ENCODE assay signal across 9 mouse cellular contexts in genomic region chr11:80973976-80974375, GRCm38 (mm10).
DNase-seq lines count a peak whose midpoint lies in the region; ATAC-seq and TF ChIP-seq lines count a peak whose summit lies in the region.
"Had no signal": no experiment of that assay in that cellular context is flagged by ENCODE, and none has a peak within 500 bp of the region (broad histone marks: within the 10 kb centered on the region; RNA-seq: fewer than 3 reads in every experiment).

No protein-coding gene starts in this region.

- H3K4me2 ChIP-seq in liver, postnatal 0 days (ENCODE audit: low read depth, low read length) = no peak overlapping the region
- no peak overlapping the region for H3K4me2 ChIP-seq in liver, embryonic 12.5 days
- no peak overlapping the region for H3K4me2 ChIP-seq in intestine, embryonic 15.5 days (replicated peaks)
- H3K4me2 ChIP-seq in forebrain, embryonic 16.5 days (ENCODE audit: low read length) = no peak overlapping the region
- H3K4me2 ChIP-seq in midbrain, embryonic 15.5 days = no peak overlapping the region

- no peak for TF ChIP-seq CTCF in liver, postnatal 0 days (IDR thresholded peaks at IDR 0.05; ENCODE audit: low read depth)

- H3K27ac ChIP-seq in liver, postnatal 0 days (ENCODE audit: low read depth) = 0 out of 2 replicates have a peak overlapping the region, but pooled peaks have one; percentile 16
- H3K27ac ChIP-seq in liver, embryonic 12.5 days = no peak overlapping the region
- H3K27ac ChIP-seq in intestine, embryonic 15.5 days = no peak overlapping the region
- no peak overlapping the region for H3K27ac ChIP-seq in forebrain, embryonic 16.5 days (ENCODE audit: low read length)
- H3K27ac ChIP-seq in midbrain, embryonic 15.5 days = no peak overlapping the region
- H3K27ac ChIP-seq: kidney, postnatal 0 days had no signal

- no peak for DNase-seq in liver, postnatal 0 days
- DNase-seq in cerebellum, adult 9-11 months = peak; percentile 19
- DNase-seq in heart, postnatal 36 days = peak; percentile 68 to 70
- peak; percentile 82 to 87 for DNase-seq in left cerebral cortex, postnatal 14 days (ENCODE audit: low spot score in 2 of 2)

- peak; percentile 46; the same call in 1 of the 2 replicates for ATAC-seq in liver, postnatal 0 days
- ATAC-seq in liver, embryonic 12.5 days = no peak
- no peak for ATAC-seq in intestine, embryonic 15.5 days
- no peak for ATAC-seq in forebrain, embryonic 16.5 days
- no peak for ATAC-seq in midbrain, embryonic 15.5 days (replicated peaks)

- no peaks in the 10 kb centered on the region for H3K36me3 ChIP-seq in liver, postnatal 0 days (replicated peaks; ENCODE audit: insufficient read depth, low read length)
- no peaks in the 10 kb centered on the region for H3K36me3 ChIP-seq in liver, embryonic 12.5 days
- H3K36me3 ChIP-seq in intestine, embryonic 15.5 days = no peaks in the 10 kb centered on the region
- H3K36me3 ChIP-seq in forebrain, embryonic 16.5 days (ENCODE audit: control insufficient read depth, insufficient read depth) = no peaks in the 10 kb centered on the region
- no peaks in the 10 kb centered on the region for H3K36me3 ChIP-seq in midbrain, embryonic 15.5 days (replicated peaks)

- whole genome bisulfite sequencing in liver, postnatal 0 days (ENCODE audit: insufficient replicate concordance) = 74% methylated on average over 6 of the region's 6 CpGs
- 64% methylated on average over 6 of the region's 6 CpGs for WGBS in liver, embryonic 12.5 days (ENCODE audit: insufficient replicate concordance)
- 63% methylated on average over 6 of the region's 6 CpGs for WGBS in intestine, embryonic 15.5 days
- WGBS in forebrain, embryonic 16.5 days = 67% methylated on average over 6 of the region's 6 CpGs
- 71% methylated on average over 6 of the region's 6 CpGs for WGBS in midbrain, embryonic 15.5 days

- H3K9me3 ChIP-seq in liver, postnatal 0 days (ENCODE audit: low read length) = no peaks in the 10 kb centered on the region
- no peaks in the 10 kb centered on the region; the same call in 1 of the 2 replicates for H3K9me3 ChIP-seq in liver, embryonic 12.5 days (replicated peaks)
- H3K9me3 ChIP-seq in intestine, embryonic 15.5 days = no peaks in the 10 kb centered on the region
- H3K9me3 ChIP-seq in forebrain, embryonic 16.5 days (ENCODE audit: control insufficient read depth, low read length) = no peaks in the 10 kb centered on the region
- no peaks in the 10 kb centered on the region for H3K9me3 ChIP-seq in midbrain, embryonic 15.5 days

- H3K9ac ChIP-seq in liver, postnatal 0 days (replicated peaks) = no peak overlapping the region
- no peak overlapping the region for H3K9ac ChIP-seq in liver, embryonic 12.5 days
- no peak overlapping the region for H3K9ac ChIP-seq in intestine, embryonic 15.5 days
- H3K9ac ChIP-seq in forebrain, embryonic 16.5 days (replicated peaks; ENCODE audit: low read depth, low read length) = no peak overlapping the region
- H3K9ac ChIP-seq in midbrain, embryonic 15.5 days = no peak overlapping the region

- no peak overlapping the region for H3K4me3 ChIP-seq in liver, postnatal 0 days (ENCODE audit: low read depth, low read length)
- H3K4me3 ChIP-seq in liver, embryonic 12.5 days = no peak overlapping the region
- H3K4me3 ChIP-seq in intestine, embryonic 15.5 days (replicated peaks) = no peak overlapping the region
- H3K4me3 ChIP-seq in forebrain, embryonic 16.5 days (replicated peaks; ENCODE audit: low read length) = no peak overlapping the region
- H3K4me3 ChIP-seq in midbrain, embryonic 15.5 days = no peak overlapping the region

- peaks cover 6% of the 10 kb centered on the region; the same call in 1 of the 2 replicates for H3K4me1 ChIP-seq in liver, postnatal 0 days (ENCODE audit: insufficient read depth)
- H3K4me1 ChIP-seq in liver, embryonic 12.5 days = peaks cover 5% of the 10 kb centered on the region; the same call in 1 of the 2 replicates
- H3K4me1 ChIP-seq in intestine, embryonic 15.5 days (replicated peaks) = no peaks in the 10 kb centered on the region
- no peaks in the 10 kb centered on the region for H3K4me1 ChIP-seq in forebrain, embryonic 16.5 days (replicated peaks; ENCODE audit: control insufficient read depth, insufficient read depth, low read length)
- H3K4me1 ChIP-seq in midbrain, embryonic 15.5 days = no peaks in the 10 kb centered on the region

- intact Hi-C loops in heart, postnatal 36 days (cut with DNase I) = no loop called here
- intact Hi-C loops in left cerebral cortex, postnatal 14 days (cut with DNase I) = no loop called here

- H3K27me3 ChIP-seq in liver, postnatal 0 days (ENCODE audit: insufficient read depth, low read length) = no peaks in the 10 kb centered on the region
- no peaks in the 10 kb centered on the region for H3K27me3 ChIP-seq in liver, embryonic 12.5 days (replicated peaks)
- H3K27me3 ChIP-seq in intestine, embryonic 15.5 days (replicated peaks) = no peaks in the 10 kb centered on the region
- no peaks in the 10 kb centered on the region for H3K27me3 ChIP-seq in forebrain, embryonic 16.5 days (replicated peaks; ENCODE audit: control insufficient read depth, insufficient read depth, low read length)
- no peaks in the 10 kb centered on the region for H3K27me3 ChIP-seq in midbrain, embryonic 15.5 days (replicated peaks)

- TF ChIP-seq EP300 in liver, postnatal 0 days (IDR thresholded peaks at IDR 0.05; ENCODE audit: low read depth) = no peak
